Mouse (Mus musculus): Measurements from ENCODE around the gene Hsh2d. TPM values are rescaled to one million over a fixed set of nuclear protein-coding genes. Genes with fewer than 3 reads are reported as not detected.

The Hsh2d gene
- total and polyA plus RNA-seq, 3 experiments: 0.16 to 2.2 TPM; not detected in 1

- H3K27me3 ChIP-seq (ENCODE audit: insufficient read depth, low read length): no peaks in the 10 kb centered on the region
- H3K36me3 ChIP-seq (replicated peaks): peaks cover 54% of the 10 kb centered on the region
- peaks cover 47% of the 10 kb centered on the region for H3K4me1 ChIP-seq (ENCODE audit: insufficient read depth, low read depth, low read length)
- H3K9me3 ChIP-seq (replicated peaks): no peaks in the 10 kb centered on the region
- DNase-seq (ENCODE audit: low spot score) (no peak), ATAC-seq (ENCODE audit: extremely low read depth, insufficient number of reproducible peaks, low FRiP score, poor library complexity, severe bottlenecking) (no peak)
- peak overlapping the region; percentile 87 for H3K4me3 ChIP-seq (ENCODE audit: low read depth, low read length)
- TF ChIP-seq CTCF (IDR thresholded peaks at IDR 0.05; ENCODE audit: low read depth, low read length) (no peak), TAL1 (conservative IDR thresholded peaks at IDR 0.05; ENCODE audit: low read depth, low read length) (no peak), GATA1 (IDR thresholded peaks at IDR 0.05; ENCODE audit: borderline replicate concordance, low read length) (no peak), POLR2AphosphoS5 (IDR thresholded peaks at IDR 0.05; ENCODE audit: insufficient replicate concordance, low read depth, low read length) (no peak), GATA2 (IDR thresholded peaks at IDR 0.05; ENCODE audit: borderline replicate concordance, low read depth, low read length) (no peak)
Measured at GRCm38 (mm10) chr8:72160007-72160406, 29.4 kb upstream of the Hsh2d start.

DNA sequence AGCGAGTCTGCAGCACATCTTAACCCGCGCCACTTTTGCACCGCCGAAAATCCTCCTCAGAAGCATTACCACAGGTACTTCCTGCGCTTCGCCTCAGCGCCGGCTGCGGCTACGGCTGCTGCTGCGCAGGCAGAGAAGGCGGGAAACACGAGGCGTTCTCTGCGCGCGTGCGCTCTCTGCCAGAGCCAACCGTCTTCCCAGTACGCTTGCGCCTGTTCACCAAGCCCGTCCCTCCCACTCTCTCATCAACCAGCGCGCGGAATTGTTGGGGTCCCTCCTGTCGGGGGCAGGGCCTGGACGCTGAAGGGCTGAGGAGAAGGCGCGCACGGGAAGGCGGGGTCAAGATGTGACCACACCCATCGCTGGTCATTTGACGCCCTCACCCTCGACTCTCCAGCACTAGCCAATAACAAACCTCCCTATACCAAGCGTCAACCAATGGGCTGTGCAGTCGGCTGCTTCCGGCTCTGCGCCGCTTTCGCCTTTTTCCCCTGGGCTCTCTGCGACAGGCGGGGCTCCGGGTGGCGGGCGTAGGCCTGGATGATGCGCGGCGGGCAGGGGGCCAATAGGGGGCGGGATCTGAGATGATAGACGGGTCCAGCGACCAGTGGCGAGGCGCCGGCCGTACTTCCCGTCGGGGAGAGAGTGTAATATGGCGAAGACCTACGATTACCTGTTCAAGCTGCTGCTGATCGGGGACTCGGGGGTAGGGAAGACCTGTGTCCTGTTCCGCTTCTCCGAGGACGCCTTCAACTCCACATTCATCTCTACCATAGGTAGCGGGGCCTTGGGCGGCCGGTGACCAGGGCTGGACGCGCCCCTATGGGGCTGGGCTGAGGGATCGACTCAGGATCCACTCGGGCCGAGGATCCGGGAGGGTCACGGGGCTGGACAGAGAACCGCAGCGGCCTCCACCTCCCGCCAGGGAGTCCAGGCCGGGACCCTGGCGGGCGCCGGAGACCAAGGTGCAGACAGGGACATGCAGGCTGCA is 28.4 kb upstream of the Hsh2d start, which contains the start of gene Rab8a:
Gene Rab8a (plus strand): TSS at position 494 of the 991 bp plus-strand sequence.
- no peaks in the 10 kb centered on the region for H3K9me3 ChIP-seq (replicated peaks)
- ATAC-seq (ENCODE audit: extremely low read depth, insufficient number of reproducible peaks, low FRiP score, poor library complexity, severe bottlenecking): peak; percentile 96
- H3K4me3 ChIP-seq (ENCODE audit: low read depth, low read length): peak within 1 kb of the TSS; percentile 87
- H3K36me3 ChIP-seq (replicated peaks): peaks cover 59% of the 10 kb centered on the region
- no peaks in the 10 kb centered on the region for H3K27me3 ChIP-seq (ENCODE audit: insufficient read depth, low read length)
- no peak for TF ChIP-seq GATA2 (IDR thresholded peaks at IDR 0.05; ENCODE audit: borderline replicate concordance, low read depth, low read length)
- TF ChIP-seq GATA1 (IDR thresholded peaks at IDR 0.05; ENCODE audit: borderline replicate concordance, low read length): no peak
- TF ChIP-seq TAL1 (conservative IDR thresholded peaks at IDR 0.05; ENCODE audit: low read depth, low read length): no peak
- TF ChIP-seq POLR2AphosphoS5 (IDR thresholded peaks at IDR 0.05; ENCODE audit: insufficient replicate concordance, low read depth, low read length): no peak
- TF ChIP-seq CTCF (IDR thresholded peaks at IDR 0.05; ENCODE audit: low read depth, low read length): no peak
- H3K4me1 ChIP-seq (ENCODE audit: insufficient read depth, low read depth, low read length): peaks cover 52% of the 10 kb centered on the region
- peak; percentile 100 for DNase-seq (ENCODE audit: low spot score)

DNA sequence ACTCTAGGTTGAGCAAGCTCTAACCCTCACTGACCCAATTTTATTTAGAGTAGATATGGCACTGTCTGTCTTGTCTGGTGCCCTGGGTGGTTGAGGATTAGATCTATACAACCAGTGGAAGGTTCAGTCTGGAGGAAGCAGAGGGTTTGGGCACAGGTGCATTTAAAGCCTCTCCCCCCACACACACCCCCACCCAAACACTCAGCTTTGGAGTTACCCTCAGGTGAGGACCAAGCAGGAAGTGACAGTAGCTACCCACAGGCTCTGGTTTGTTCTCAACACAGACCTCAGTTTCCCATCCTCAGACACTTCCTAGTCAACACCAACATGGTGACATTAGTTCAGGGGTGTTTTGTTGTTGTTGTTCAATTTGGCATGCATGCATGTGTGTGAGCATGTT is 26.6 kb upstream of the Hsh2d start:
- Histone ChIP-seq H3K9me3 (replicated peaks) (no peaks in the 10 kb centered on the region), H3K4me3 (ENCODE audit: low read depth, low read length) (peak overlapping the region; percentile 87; the same call in 1 of the 2 replicates), H3K27me3 (ENCODE audit: insufficient read depth, low read length) (no peaks in the 10 kb centered on the region), H3K36me3 (replicated peaks) (peaks cover 66% of the 10 kb centered on the region), H3K4me1 (ENCODE audit: insufficient read depth, low read depth, low read length) (peaks cover 59% of the 10 kb centered on the region)
- DNase-seq (ENCODE audit: low spot score): no peak
- TF ChIP-seq TAL1 (conservative IDR thresholded peaks at IDR 0.05; ENCODE audit: low read depth, low read length) (no peak), CTCF (IDR thresholded peaks at IDR 0.05; ENCODE audit: low read depth, low read length) (no peak), POLR2AphosphoS5 (IDR thresholded peaks at IDR 0.05; ENCODE audit: insufficient replicate concordance, low read depth, low read length) (no peak), GATA2 (IDR thresholded peaks at IDR 0.05; ENCODE audit: borderline replicate concordance, low read depth, low read length) (no peak), GATA1 (IDR thresholded peaks at IDR 0.05; ENCODE audit: borderline replicate concordance, low read length) (no peak)
- ATAC-seq (ENCODE audit: extremely low read depth, insufficient number of reproducible peaks, low FRiP score, poor library complexity, severe bottlenecking): no peak

DNA sequence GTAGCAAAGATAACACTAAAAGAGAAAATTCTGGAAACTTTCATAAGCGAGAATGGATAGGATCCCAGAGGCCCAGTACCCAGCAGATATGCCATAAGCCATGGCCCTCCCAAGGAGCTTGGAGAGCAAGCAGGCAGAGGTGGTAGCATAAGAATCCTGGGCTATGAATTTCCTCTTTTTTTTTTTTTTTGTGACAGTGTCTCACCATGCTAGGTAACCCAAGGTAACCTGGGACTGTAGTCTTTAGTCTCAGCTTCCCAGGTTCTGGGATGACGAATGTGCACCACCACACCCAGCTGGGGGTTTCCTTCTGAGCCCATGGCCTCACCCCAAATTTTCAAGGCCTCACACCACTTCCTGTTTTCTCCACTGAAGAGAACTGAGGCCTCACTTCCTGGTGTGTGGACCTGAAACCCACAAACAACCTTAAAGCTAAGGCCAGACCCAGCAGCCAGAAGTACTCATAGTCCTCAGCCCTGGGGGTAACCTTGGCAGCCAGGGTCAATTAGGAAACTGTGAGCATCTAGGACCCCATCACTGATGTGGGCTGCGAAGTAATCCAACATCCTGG is 20.3 kb upstream of the Hsh2d start:
- DNase-seq (ENCODE audit: low spot score) (peak; percentile 73), ATAC-seq (ENCODE audit: extremely low read depth, insufficient number of reproducible peaks, low FRiP score, poor library complexity, severe bottlenecking) (peak; percentile 64)
- no peak for TF ChIP-seq POLR2AphosphoS5 (IDR thresholded peaks at IDR 0.05; ENCODE audit: insufficient replicate concordance, low read depth, low read length)
- TF ChIP-seq GATA1 (IDR thresholded peaks at IDR 0.05; ENCODE audit: borderline replicate concordance, low read length): no peak
- TF ChIP-seq TAL1 (conservative IDR thresholded peaks at IDR 0.05; ENCODE audit: low read depth, low read length): no peak
- no peak for TF ChIP-seq GATA2 (IDR thresholded peaks at IDR 0.05; ENCODE audit: borderline replicate concordance, low read depth, low read length)
- no peak for TF ChIP-seq CTCF (IDR thresholded peaks at IDR 0.05; ENCODE audit: low read depth, low read length)

GRCm38 (mm10) chr8:72169681-72170249 is 19.7 kb upstream of the Hsh2d start:
- Histone ChIP-seq H3K4me1 (ENCODE audit: insufficient read depth, low read depth, low read length) (peaks cover 57% of the 10 kb centered on the region), H3K4me3 (ENCODE audit: low read depth, low read length) (no peak overlapping the region; the same call in 1 of the 2 replicates), H3K27me3 (ENCODE audit: insufficient read depth, low read length) (no peaks in the 10 kb centered on the region), H3K9me3 (replicated peaks) (no peaks in the 10 kb centered on the region), H3K36me3 (replicated peaks) (peaks cover 99% of the 10 kb centered on the region)
- DNase-seq (ENCODE audit: low spot score) (no peak), ATAC-seq (ENCODE audit: extremely low read depth, insufficient number of reproducible peaks, low FRiP score, poor library complexity, severe bottlenecking) (no peak)
- TF ChIP-seq TAL1 (conservative IDR thresholded peaks at IDR 0.05; ENCODE audit: low read depth, low read length): no peak
- no peak for TF ChIP-seq GATA2 (IDR thresholded peaks at IDR 0.05; ENCODE audit: borderline replicate concordance, low read depth, low read length)
- no peak for TF ChIP-seq POLR2AphosphoS5 (IDR thresholded peaks at IDR 0.05; ENCODE audit: insufficient replicate concordance, low read depth, low read length)
- TF ChIP-seq GATA1 (IDR thresholded peaks at IDR 0.05; ENCODE audit: borderline replicate concordance, low read length): no peak
- TF ChIP-seq CTCF (IDR thresholded peaks at IDR 0.05; ENCODE audit: low read depth, low read length): no peak

More for the DNA sequence above, 20.3 kb upstream of the Hsh2d start:
- no peaks in the 10 kb centered on the region for H3K9me3 ChIP-seq (replicated peaks)
- H3K27me3 ChIP-seq (ENCODE audit: insufficient read depth, low read length): no peaks in the 10 kb centered on the region
- no peak overlapping the region; the same call in 1 of the 2 replicates for H3K4me3 ChIP-seq (ENCODE audit: low read depth, low read length)
- H3K4me1 ChIP-seq (ENCODE audit: insufficient read depth, low read depth, low read length): peaks cover 61% of the 10 kb centered on the region
- H3K36me3 ChIP-seq (replicated peaks): peaks cover 99% of the 10 kb centered on the region

All from G1E (cell line).